Mouse (Mus musculus) spleen, postnatal 10 days (tissue): ENCODE results near the gene Dcps.

Experiments used
- DNase-seq, 2 experiments: peaks; one replicate each; pipeline ENCODE4 v3.0.0; 2021 to 2022; ENCODE audit warnings: low spot score in 2 of 2

The Dcps gene

GRCm38 (mm10) chr9:35108916-35109315 lies 66.9 kb downstream of the Dcps start:
- no peak for DNase-seq

GRCm38 (mm10) chr9:35108066-35108465 lies 67.8 kb downstream of the Dcps start:
- no peak for DNase-seq

GRCm38 (mm10) chr9:35107396-35107795 lies 68.5 kb downstream of the Dcps start:
- DNase-seq = no peak

- peak in 1 of 2 experiments; percentile 37 for DNase-seq
Observed at GRCm38 (mm10) chr9:35105884-35106880, 69.7 kb downstream of the Dcps start.

- no peak for DNase-seq
Observed at GRCm38 (mm10) chr9:35105438-35105837, 70.4 kb downstream of the Dcps start.

GRCm38 (mm10) chr9:35104711-35105110 lies 71.2 kb downstream of the Dcps start:
- no peak for DNase-seq

- peak in 1 of 2 experiments; percentile 9 for DNase-seq
Observed at GRCm38 (mm10) chr9:35098762-35099161, 77.1 kb downstream of the Dcps start.

- peak in 1 of 2 experiments; percentile 4 for DNase-seq
Observed at GRCm38 (mm10) chr9:35097901-35098300, 78.0 kb downstream of the Dcps start.

- no peak for DNase-seq
Observed at GRCm38 (mm10) chr9:35095726-35096125, 80.1 kb downstream of the Dcps start.

GRCm38 (mm10) chr9:35093350-35093749 lies 82.5 kb downstream of the Dcps start:
- no peak for DNase-seq

GRCm38 (mm10) chr9:35092904-35093303 lies 83.0 kb downstream of the Dcps start:
- no peak for DNase-seq
